Mouse (Mus musculus) forelimb bud, embryonic 11.5 days (tissue): ENCODE measurements at regions not wholly inside any gene's neighbourhood (a gene's known extent, or its start where the extent isn't known, plus 50 kb on each side); places are given as distances from the start of the nearest gene placed in this dataset.

Source experiments
- DNase-seq: peaks from one replicate; pipeline ENCODE4 v3.0.0-alpha.2; 2012; ENCODE audit warnings: low read depth, low spot score

DNA sequence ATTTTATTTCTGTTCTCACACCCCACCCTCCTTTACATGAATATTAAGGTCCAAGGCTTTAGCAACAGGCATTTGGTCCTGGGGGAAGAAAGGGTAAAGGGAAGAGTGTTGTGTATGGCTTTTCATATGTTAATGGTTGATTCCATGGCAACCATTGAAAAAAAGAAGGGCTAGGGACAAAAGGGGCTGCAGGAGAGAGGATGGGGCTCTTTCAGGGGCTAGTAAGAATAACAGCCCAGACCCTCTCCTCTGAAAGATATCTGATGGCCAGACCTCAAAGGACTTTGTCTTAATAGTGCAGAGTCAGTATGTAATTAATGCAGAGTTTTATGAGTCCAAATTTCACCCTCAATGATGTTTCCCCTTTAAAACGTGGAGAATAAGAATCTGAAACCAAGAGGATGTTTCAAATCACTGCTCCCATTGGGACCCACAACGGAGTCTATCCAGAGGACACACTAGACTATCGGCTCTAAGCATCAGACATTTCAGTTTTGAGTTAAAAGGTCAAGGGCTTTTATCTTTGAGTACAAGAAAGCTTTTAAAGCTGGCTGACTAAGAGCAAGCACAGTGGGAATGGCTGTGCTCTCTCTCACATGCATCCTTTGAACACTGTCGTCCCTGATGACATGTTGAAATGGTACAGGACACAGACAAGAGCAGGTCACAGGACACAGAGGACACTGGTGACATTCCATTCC is 239.4 kb upstream of the Marcks start:
- no peak for DNase-seq

DNA sequence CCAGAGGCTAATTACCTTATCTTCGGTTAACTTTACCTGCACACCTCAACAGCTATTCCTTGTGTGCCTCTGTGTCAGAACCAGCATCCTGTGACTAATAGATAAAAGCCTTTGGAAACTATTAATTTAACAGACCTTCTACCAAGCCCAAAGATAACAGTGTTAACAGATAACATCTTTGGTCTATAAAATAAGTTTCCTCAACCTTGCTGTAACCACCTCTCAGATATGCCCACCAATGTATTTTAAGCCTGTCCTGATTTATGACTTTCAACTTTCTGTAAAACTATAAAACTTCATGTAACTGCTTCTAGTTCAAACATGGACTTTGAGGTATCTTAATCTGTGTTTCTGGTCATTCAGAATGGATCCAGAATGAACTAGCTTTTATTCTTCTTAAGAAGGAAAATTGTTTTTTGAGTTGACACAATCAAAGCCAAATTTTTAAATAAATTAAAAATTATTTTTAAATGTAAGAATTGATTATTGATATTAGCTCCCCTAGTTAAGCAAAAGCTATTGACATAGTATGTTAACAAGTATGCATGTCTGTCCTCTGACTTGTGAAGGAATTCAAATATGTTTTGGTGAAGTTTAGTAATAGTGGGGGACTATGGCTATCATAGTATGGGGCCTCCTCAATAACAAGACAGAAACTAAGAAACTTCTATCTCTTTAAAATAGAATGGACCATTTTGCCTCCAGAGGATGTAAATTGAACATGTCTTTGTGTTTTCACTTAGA is 238.7 kb upstream of the Marcks start:
- no peak for DNase-seq

DNA sequence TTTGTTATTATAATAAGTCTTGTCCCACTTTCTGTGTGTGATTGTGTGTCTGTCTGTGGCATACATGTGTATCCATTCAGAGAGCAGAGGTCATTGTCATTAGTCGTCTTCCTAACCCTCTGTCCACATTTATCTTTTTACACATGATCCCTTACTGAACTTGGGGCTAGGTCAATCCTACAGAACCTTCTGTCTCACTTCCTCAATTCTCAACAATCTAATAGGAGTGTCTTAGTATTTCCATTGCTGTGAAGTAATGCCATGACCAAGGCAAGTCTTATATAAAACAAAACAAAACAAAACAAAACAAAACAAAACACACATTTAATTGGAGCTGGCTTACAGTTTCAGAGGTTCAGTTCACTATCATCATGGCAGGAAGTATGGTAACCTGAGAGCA is 237.5 kb upstream of the Marcks start:
- no peak for DNase-seq

DNA sequence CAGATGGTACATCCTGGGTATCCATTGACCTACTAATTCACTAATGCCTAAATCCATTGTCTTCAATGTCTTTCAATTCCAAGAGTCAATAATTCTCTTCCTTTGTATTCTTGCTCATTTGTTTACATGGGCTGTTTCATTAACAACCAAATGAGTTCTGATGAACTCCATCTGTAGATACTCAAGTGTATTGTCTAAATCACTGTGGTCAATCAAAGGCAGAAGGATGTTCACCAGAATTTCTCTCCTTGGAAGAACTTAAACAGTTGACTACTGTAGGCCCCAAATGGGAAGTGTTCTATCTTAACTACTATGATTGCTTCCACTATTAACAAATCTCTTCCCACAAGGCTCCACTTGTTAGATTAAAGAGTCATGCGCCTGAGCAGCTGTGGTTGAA is 236.9 kb upstream of the Marcks start:
- DNase-seq = no peak

DNA sequence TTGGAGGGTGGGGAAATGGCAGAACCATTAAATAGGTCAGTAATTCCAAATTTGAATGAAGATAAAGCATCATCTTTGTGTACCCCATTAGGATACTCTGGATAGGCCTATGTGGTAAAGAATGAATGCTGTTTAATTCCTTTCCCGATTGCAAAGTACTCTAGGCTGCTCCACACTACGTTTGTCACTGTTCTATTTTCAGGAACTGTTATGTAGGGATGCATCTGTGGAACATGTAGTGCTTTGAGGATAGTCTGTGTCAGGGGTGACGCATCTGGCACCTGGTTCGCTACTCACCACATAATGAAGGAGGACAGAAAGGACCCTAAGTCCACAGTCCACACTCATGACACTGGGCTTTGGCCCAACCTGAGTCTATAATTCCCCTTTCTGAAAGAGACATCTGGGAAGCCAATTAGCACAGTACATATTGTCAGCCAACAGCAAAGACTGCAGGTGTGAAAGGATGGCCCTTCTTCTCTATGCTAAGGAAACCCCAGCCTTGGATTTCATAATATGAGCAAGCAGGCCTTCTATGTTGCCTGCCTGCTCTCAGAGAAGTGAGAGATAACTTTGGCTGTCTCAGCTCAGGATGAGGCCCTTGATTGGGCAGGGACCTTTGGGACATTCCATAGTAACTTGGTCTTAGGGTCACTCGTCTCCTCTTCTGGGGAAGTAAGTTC is 230.4 kb upstream of the Marcks start:
- DNase-seq = no peak

DNA sequence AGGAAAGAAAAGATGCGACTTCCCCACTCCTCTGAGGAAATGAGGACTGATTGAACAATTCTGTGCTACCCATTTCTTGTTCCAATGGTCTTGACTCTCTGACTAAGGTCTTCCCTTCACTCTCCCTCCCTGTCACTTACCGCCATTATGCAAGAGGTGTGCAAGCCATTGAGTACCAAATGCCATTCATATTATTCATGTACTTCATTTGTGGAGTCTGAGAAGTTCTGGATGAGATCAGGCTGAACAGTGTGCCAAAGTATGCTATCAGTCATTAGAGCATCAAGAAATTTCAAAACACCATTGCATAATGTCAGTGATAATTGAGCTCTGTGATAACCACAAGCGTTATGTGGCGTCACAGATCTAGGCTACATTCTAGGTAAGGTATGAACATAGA is 229.1 kb upstream of the Marcks start:
- no peak for DNase-seq

DNA sequence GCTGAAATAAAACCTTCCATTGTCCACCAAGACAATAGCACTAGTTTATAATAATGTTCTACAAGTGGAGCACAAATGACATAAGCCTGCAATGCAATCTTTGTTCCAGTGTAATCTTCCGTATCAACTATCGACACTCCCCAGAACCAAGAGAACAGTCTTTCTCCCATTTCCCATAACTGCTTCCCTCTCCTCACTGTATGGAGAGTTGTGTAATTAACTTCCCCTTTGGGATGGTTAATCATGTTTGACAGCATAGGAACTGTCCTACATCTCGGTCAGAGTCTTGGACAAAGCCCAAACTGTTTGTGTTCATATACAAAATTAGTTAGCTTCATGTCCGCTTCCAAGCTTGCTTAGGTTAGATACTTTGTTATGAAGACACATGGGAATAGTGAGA is 225.8 kb upstream of the Marcks start:
- DNase-seq = no peak

DNA sequence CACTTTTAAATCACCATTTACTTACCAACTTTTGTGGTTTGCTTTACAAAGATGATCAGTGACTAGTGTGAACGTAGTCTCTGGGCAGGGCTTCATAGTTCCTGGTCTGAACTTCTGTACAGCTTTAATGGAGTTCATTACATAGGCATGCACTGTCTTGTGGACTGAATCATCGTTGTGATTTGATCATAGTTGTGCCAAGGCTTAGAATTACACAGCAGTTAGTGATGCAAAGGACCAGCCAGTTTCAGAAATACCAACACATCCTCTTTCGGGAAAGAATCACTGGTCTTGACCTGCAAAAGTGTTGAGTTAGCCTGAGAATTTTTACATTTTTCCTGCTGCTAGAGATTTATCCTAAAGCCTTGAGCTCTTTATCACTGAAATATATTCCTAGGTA is 222.3 kb upstream of the Marcks start:
- no peak for DNase-seq

DNA sequence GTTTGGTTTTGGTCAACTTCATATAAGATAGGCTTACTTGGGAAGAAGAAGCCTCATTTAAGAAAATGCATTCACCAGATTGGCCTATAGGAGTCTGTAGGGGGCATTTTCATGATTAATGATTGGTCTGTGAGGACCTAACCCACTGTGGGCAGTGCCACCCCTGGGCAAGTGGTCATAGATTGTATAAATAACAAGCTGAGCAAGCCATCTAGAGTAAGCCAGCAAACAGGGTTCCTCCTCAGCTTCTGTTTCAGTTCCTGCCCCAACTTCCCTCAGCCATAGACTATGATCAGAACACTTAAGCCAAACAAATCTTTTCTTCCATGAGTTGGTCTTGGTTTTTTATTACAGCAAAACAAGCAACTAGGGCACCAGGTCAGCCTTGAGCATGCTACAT is 220.2 kb upstream of the Marcks start:
- DNase-seq = no peak

DNA sequence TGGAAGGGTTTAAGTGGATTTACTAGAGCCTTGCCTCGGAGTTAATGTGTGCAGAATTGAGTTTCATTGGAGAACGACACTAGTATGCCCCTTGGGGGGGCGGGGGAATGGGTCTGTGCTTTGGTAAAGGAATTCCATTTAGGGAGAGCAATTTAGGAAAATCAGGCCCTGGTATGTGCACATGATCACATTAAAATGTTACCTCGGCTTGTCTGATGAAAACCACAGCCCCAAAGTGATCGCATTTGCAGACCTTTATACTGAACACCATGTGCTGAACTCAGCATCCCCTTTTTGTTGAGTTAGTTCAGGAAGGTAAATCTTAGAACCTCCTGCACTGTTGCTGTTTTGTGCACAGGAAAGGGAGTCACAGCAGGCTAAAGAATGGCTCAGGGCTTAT is 219.6 kb upstream of the Marcks start:
- peak; percentile 41 for DNase-seq

DNA sequence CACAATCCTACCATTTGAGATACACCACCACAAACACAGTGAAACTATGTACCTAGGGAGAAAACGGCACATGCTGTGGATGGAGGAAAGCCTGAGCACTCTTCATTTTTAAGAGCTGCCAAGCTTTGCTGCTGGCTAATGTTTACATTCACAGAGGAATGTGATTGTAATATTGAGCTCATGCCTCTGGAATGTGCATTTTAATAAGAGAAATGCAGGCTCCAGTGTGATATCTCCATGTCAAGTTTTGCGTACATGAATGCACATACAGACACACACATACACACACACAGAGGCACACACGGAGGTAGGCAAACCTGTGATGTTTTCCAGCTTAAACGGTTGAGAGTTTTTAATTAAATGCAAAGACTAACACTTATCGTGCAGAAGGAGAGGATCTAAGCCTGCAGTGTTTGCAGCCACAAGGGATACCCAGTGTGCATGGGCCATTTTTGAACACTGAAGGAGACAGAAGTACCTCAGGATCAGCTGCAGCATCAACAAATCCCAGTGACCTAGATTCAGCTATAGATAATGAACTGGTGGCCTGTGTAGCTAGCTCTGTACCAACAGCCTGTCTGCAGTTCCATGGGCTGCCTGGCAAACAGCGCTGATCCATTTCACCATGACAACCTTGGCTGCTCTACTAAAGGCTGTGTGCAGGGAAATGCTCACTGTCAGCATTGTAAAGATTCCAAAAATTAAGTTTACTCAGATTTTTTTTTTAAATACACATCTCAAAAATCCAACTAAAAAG is 218.8 kb upstream of the Marcks start:
- no peak for DNase-seq

DNA sequence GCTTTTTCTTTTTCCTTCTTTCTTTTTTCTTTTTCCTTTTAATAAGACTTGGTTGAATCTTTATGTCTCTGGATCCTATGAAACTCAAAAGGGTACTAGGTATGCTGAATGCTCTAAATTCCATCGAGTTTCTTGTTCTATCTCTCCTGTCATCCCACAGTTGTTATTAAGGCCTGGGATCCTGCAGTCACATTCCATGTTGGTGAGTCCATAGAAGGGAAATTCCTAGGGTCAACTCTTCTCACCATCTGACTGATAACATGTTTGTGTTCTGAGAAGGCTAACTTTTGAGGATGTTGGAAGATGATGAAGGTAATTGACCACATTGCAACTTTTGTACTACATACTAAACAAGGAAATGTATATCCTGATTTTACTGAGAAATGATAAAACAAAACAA is 210.5 kb upstream of the Marcks start:
- DNase-seq = no peak

DNA sequence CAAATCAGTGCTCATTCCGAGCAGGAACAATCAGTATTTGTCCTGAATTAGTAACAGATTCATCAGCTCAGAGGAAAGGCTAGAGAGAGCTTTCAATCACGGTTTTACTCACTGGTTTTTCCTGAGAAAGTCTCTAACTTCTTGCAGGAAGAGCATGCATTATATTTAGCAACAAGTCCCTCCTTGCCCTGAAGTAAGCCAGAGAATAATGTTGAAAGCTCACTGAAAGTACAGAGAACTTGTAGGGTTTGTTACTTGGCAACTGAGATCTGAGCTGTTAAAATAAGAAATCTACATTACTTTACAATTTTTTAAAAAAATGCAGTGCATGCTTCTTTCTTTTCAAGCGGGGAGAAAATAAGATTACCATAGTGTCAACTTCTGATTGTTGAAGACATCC is 209.7 kb upstream of the Marcks start:
- no peak for DNase-seq

DNA sequence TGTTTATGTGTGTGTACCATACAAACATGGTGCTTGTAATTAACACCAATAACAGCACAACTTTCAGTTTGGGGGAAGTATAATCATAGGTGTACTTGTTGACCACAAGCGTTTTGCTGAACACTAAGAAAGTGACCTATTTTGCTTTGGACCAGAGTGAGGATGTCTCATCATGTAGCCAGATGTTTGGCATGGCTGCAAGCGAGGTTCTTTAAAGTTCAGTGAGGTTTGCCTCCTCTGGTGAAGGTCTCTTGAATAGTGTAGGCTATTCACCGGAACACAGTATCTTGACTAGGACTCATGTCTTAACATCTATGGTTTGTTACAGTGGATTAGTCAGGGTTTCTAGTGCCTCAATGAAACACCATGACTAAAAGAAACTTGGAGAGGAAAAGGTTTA is 208.9 kb upstream of the Marcks start:
- no peak for DNase-seq

DNA sequence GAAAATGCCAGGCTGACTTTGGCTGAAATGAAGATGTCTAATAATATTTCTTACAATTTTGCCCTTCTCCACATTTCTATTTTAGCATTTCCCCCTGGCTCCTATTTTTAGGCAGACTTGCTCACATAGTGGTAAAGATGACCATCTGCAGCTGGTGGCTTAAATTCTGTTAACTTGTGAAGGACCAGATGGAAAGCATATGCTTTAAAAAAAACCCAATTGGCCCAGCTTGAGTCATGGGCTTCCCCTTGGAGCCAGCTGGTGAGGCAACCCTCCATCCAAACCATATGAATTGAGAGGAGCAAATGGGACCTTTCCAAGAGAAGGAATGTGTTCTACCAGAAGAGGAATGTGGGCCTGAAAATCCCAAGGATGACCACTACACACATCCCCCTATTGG is 204.0 kb upstream of the Marcks start:
- no peak for DNase-seq

DNA sequence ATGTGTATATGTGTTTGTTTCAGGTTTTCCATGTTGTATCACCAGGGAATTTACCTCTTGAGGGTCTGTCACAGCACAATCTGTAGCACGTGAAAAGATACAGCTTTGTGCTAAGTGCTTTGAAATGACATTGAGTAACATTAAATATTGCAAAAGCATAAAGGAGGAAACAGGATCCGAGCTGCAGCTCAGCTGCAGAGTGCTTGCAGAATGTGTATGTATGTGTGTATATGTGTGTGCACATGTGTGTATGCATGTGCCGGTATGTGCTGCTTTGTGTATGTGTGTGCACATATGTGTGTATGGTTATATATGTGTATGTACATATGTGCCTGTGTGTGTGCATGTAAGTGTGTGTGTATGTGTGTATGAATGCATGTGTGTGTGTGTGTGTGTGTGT is 200.9 kb upstream of the Marcks start:
- no peak for DNase-seq

DNA sequence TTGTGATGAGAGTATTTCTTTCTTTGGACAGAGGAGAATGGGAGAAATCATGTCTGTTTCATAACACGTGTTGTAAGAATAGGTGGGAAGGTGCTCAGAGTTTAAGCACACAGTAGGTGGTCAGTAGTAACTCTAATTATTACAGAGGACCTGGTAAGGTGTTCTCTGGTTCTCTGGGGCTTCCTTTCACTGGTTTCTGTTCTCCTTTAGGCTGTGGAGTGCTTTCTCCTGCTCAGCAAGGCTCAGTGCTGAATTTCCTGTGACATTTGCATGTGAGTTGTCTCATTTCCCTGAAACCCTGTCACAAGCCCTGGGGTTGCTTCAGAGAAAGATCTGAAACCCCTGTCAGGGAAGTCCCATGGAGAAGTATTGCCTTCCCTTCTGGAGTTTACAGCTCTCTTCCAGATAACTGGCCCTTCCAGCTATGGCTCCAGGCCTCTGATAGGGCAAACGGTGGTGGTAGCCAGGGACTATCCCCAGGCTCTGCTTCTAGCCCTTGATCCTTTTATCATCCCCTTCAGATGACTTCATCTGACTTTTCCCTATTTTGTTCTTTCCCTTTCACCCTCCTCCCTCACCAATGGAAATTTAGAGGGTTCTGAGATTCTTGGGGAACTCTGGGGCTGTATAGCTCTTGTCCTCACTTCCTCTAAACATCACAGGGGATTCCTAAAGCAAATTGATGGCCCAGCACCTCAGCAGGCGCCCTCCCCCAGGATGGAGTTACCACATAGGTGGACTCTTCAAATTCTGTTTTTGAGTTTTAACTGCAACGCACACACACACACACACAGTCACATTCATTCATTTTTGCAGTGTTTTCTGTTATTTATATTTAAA is 199.6 kb upstream of the Marcks start:
- DNase-seq = no peak

DNA sequence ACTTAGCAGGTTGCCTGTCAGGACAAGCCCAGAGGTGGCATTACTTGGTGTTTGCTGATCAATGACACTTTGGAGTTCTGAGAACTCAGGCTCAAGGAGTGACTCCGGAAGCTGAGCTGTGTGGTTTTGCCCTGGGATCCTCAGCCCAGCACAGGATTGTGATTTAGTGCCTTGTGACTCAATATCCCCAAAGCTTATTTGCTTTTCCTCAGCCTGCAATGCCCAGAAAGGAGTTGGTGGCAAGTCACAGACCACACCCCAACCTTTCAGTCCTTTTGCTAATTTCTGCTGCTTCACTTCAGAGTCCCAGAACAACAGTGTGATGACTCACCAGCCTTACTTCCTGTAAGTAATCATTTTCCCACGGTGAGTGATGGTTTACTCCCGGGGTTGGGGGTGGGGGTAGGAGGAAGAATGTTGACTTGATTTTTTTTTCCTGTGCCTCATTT is 198.5 kb upstream of the Marcks start:
- DNase-seq = no peak

DNA sequence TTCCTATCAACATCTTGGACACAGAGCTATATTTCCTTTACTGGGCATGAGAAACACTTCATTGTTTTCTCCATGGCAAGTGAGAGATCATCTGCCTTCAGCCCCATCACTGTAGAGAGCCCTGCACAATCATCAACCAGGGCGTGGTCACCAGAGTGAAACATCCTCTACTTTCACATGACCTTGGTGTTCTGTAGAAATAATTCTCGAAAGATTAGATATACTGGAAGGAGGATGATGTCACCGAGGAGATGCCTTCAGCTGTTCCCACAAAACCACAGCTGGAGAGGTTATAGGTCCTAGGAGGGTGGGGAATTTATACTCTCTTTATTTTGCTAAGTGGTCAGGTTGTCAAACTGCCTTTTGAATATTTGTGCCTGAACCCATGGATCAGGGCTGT is 196.4 kb upstream of the Marcks start:
- no peak for DNase-seq

DNA sequence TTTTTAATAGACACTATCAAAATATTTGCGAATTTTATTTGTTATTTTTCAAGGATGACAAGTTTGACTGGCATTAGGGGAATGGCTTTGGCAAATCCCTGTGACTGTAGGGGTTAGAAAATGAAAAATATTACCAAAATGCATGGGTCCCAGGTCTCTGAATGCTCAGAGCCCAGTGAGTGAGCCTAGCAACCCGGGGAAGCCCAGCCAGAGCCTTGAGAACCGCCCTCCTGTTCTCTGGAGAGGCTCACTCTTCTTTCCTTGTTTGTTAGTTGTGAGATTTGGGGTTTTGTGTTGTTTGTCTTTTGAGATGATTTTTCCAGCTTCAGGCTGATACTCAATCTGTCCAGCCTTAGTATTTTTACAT is 187.4 kb upstream of the Marcks start:
- DNase-seq = no peak

DNA sequence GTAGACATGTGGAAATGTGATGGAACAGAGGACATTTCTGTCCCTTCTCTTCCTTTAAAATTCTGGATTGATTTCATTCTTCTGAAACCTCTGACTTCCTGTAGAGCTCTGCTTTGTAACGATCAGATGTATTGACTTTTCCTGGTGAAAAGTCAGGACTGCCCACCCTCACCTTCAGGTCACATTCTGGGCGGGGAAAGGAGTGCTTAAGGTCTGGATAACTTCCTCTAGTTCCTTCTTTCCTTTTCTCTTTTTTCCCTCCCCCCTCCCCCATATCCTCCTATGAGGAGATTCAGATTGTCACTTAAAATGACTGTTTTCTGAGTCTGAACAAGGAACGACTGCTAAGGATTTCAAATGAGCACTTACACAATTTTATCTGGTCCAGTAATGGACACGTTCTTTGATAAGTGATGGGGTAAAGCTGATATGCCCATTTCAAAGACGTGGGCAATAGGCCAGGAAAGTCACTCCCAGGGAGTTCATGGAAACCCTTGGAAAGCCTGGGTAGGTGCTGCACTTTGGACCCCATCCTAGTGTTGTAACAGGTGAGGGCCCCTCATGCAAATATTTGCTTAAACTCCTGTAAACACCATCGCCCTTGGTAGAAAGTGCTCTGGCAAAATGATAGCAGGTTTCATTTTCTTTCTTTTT is 186.9 kb upstream of the Marcks start:
- DNase-seq = no peak
